Mouse (Mus musculus): ENCODE results near the gene Cntfr.

The Cntfr gene

DNA sequence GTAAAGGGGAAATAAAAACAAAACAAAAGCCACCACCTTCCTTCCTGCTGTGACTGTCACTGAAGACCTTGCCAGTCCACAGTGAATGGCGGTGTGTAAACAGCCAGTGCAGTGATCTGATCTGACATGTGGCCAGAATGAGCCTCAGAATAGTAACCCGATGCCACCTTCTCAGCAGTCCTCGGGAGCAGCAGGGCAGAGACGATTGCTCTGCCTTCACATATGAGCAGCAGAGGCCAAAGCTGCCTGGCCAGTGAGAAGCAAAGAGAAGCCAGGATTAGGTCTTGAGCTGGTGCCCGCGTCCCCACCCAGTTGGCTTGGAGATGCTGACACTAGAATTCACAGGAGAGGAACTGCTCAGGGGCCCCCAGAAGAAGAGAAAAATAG is 86.3 kb downstream of the Cntfr start:
- DNase-seq (ENCODE audit: low spot score), result peak; percentile 26

DNA sequence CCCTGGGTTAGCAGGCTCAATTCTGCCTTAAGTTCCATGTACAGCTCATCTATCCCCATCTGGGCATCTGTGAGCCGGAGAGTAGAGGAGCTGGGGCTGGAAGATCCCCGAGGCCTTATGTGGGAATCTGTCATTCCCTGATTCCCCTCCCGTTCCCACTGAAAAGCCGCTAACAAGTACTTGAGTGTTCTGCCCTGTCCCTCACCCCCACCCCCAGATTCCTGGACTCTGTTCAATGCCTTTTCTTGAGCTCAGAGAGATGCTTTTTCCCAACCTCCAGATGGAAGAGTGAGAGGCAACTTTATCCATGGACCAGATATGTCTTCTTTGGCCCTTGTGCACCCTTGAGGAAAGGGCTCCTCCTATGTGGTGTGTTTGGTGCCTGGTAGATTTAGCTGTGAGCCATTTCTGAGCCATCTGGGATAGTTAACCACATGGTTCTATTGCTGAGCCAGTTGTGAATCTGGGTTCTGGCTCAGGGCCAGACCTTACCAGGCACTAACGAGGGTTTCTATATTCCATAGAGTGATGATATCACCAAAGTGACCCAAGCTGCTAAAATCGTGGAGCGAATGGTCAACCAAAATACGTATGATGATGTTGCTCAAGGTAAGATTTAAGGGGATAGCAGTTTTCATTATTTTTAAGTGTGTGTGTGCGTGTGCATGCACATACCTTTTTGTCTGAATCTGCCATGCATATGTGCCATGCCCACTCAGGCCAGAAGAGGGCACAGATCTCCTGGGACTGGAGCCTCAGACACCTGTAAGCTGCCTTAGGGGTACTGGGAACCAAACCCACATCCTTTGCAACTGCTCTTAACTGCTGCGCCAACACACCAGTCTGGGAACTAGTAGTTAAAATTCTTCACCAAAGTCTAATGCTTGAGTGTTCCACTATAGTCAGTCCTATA is 87.0 kb downstream of the Cntfr start:
- no peak for DNase-seq (ENCODE audit: low spot score)

Measured in embryo, embryonic 10 days (tissue).